Mouse (Mus musculus): ENCODE data around the gene Ccnt2. TPM values are rescaled to one million over a fixed set of nuclear protein-coding genes. Genes with fewer than 3 reads are reported as not detected.

Gene Ccnt2
- 20.2 TPM for polyA plus RNA-seq (2014; fragmentation: Illumina TruSeq; extraction: RNeasy Lipid Tissue Mini Kit (QIAGEN cat#74804); ENCODE audit: low read depth, low replicate concordance)

GRCm38 (mm10) chr1:127773803-127774500 lies at the start of gene Ccnt2:
Gene Ccnt2 (plus strand): TSS chr1:127774164.

GRCm38 (mm10) chr1:127729096-127729495 lies 44.9 kb upstream of the Ccnt2 start, which contains the start of gene Acmsd:
Gene Acmsd (plus strand): TSS chr1:127729413.

GRCm38 (mm10) chr1:127854486-127855222 lies 80.7 kb downstream of the Ccnt2 start, which contains the start of gene Map3k19:
Gene Map3k19 (minus strand): TSS chr1:127855031.

Other genes with a start within 250 kb of the Ccnt2 start
- not detected for gene Tmem163, start 94.6 kb upstream of the Ccnt2 start, polyA plus RNA-seq (2014; fragmentation: Illumina TruSeq; extraction: RNeasy Lipid Tissue Mini Kit (QIAGEN cat#74804); ENCODE audit: low read depth, low replicate concordance)
- 46.1 TPM for gene Acmsd, start 44.8 kb upstream of the Ccnt2 start, polyA plus RNA-seq (2014; fragmentation: Illumina TruSeq; extraction: RNeasy Lipid Tissue Mini Kit (QIAGEN cat#74804); ENCODE audit: low read depth, low replicate concordance)
- gene Map3k19, start 80.9 kb downstream of the Ccnt2 start, polyA plus RNA-seq (2014; fragmentation: Illumina TruSeq; extraction: RNeasy Lipid Tissue Mini Kit (QIAGEN cat#74804); ENCODE audit: low read depth, low replicate concordance), result not detected
- gene Rab3gap1, start 94.6 kb downstream of the Ccnt2 start, polyA plus RNA-seq (2014; fragmentation: Illumina TruSeq; extraction: RNeasy Lipid Tissue Mini Kit (QIAGEN cat#74804); ENCODE audit: low read depth, low replicate concordance), result 21.5 TPM